Mouse (Mus musculus): ENCODE measurements around the gene Gstt2.
A peak's percentile ranks its signal among the peaks of the same experiment; 100 is the strongest.

Gstt2 gene

GRCm38 (mm10) chr10:75837248-75837759 lies at the start of gene Gstt2:
TSS of gene Gstt2 (minus strand) at chr10:75837424.
- peak; percentile 67; the same call in 1 of the 2 replicates for TF ChIP-seq GATA4 (IDR thresholded peaks at IDR 0.05; ENCODE audit: insufficient replicate concordance, low read length)

DNA sequence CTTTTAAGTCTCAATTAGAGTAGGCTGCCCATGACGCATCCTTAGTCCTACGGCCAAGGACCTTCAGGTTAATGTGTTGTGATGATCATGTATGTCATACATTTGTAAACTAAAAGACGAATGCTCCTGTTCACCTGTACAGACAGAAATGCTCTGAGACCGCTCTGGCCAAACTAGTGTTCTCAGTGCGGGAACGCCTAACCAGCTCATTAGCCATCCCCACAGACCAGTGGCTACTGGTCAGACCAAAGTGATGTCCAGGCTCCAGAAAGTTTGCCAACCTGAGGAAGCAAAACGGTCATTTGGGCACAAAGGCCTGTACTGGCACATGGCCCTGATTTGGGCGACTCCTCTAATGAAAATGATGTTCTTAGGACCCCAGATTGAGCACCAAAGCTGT lies 47.5 kb upstream of the Gstt2 start:
- TF ChIP-seq GATA4 (IDR thresholded peaks at IDR 0.05; ENCODE audit: insufficient replicate concordance, low read length): no peak

DNA sequence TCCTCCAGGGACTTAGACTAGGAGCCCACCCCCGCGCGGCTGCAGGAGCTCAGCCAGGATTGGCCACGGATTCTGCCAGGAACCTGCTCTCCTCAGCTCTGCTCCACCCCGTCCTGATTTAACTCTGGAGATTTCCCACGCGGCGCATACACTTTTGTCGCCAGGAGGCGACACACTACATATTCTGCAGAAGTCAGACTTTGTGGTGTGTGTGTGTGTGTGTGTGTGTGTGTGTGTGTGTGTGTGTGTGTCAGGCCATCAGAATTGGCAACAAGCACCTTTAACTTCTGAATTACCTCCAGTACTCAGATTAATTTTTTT lies 46.0 kb upstream of the Gstt2 start:
- TF ChIP-seq GATA4 (IDR thresholded peaks at IDR 0.05; ENCODE audit: insufficient replicate concordance, low read length): no peak

GRCm38 (mm10) chr10:75882433-75883231 lies 45.4 kb upstream of the Gstt2 start:
- no peak for TF ChIP-seq GATA4 (IDR thresholded peaks at IDR 0.05; ENCODE audit: insufficient replicate concordance, low read length)

DNA sequence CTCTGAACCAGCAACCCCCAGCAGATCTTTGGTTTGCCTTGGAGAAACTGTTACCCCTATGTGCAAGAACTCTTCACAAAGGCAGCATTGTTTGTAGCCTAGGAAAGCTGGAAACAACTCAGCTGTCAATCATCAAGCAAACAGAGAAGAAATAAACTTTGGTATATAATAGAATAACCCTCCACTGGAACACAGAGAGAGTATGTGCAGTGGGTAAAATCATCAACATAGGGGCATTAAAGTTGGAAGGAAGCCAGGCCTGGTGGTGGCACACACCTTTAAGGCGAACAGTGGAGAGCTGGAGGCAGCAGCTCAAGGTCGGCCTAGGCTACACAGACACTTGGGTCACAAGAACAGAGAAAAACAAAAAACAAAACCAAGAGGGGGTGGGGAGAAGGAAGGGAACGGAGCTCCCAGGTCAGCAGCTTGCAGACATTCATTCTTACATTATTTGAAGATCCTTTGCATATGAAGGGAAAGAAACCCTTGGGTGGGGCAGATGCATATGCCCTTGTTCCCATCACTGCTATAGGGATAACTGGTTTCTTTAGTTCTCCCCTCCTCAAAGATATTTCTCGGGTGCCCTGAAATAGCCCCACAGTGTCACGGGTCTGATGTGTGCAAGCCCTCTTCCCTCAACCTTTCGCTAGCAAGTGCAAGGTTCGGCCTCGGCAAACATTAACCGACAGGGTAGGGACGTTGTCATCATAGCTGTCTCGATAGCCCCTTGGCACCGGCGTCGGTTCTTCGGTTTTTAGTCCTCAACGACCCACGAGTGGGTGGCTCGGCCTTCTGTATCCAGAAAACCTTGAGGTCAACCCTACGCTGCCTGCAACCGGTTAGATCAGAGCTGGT lies 44.6 kb upstream of the Gstt2 start:
- no peak for TF ChIP-seq GATA4 (IDR thresholded peaks at IDR 0.05; ENCODE audit: insufficient replicate concordance, low read length)

GRCm38 (mm10) chr10:75880771-75881577 lies 43.8 kb upstream of the Gstt2 start:
- no peak for TF ChIP-seq GATA4 (IDR thresholded peaks at IDR 0.05; ENCODE audit: insufficient replicate concordance, low read length)

DNA sequence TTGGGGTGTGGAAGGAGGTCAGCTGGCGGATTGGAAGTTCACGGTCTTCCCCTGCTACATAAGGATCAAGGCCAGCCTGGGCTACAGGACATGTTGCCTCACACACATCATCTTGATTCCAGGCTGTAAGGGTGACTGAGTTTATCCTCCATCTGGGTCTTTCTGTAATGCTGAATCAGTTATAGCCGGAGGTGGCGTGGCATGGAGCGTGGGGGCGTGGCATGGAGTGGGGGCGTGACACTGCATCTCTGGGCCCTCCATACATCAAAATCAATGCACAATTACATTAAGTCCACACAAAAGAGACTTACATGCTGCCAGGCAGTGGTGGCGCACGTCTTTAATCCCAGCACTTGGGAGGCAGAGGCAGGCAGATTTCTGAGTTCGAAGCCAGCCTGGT lies 43.1 kb upstream of the Gstt2 start:
- no peak for TF ChIP-seq GATA4 (IDR thresholded peaks at IDR 0.05; ENCODE audit: insufficient replicate concordance, low read length)

- TF ChIP-seq GATA4 (IDR thresholded peaks at IDR 0.05; ENCODE audit: insufficient replicate concordance, low read length): no peak
Observed at GRCm38 (mm10) chr10:75878836-75879235, 41.6 kb upstream of the Gstt2 start.

DNA sequence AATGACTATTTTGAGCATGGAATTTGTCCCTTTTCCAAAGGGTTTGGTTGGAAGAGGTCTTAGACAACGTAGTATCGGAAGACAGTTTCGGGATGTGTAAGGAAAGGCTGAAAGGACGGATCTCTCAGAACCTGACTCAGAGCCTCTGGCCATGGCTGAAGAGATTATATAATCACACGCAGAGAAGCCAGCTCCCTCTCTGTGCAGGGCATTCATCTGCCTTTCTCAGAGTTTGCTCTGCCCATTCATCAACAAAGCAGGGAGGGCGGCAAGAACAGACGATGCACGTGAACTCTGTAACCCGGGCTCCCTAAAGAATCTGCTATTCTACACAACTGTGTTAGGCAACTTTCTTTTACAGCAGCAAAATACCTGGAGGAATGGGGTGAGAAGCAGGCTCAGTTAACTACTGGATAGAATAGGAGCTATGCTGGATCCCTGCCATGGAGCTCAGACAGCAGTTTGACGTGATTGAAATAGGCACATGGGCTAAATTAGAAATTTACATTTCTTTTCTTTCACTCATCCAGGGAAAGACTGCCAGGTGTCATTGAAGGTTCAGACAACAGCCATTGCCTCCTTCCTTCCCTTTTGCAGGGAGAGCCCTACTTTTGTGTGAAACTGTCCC lies 36.4 kb upstream of the Gstt2 start:
- TF ChIP-seq GATA4 (IDR thresholded peaks at IDR 0.05; ENCODE audit: insufficient replicate concordance, low read length): no peak

- no peak for TF ChIP-seq GATA4 (IDR thresholded peaks at IDR 0.05; ENCODE audit: insufficient replicate concordance, low read length)
Observed at GRCm38 (mm10) chr10:75872915-75873542, 35.8 kb upstream of the Gstt2 start.

DNA sequence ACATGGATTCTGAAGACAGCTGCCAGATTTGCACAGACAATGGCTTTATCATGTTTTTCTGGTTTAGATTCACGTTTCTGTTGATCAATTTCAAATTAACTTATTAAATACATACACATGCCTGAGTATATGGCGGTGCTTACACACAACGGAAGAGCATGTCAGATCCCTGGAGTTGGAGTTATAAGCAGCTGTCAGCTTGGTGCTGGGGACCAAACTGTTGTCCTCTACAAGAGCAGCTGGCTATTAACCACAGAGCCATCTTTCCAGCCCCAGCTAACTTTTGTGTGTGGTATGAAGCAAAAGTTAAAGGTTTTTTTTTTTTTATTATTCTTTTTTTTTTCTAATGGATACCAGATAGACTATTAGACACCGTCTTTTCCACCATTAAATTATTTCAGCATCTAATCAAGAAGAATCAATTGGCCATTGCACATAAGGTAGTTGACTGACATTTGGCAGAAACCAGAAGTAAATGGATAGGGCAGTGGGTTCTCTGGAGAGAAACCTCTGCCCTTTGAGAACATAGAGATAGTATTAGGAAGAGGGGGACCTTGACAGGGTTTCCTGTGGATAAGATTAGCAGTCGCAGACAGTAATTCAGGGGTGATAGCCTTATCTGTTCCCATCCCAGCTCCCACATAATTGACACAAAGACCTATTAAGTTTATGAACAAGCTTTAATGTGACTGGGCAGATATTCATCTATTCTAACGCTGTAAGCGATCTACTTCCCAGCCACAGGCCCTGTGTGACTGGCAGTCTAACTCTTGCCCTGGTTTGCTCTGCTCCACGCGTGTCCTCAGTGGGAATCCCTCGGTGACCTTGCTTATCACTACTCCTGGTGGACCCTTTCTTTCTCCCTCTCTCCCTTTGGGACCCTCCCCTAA lies 35.0 kb upstream of the Gstt2 start:
- no peak for TF ChIP-seq GATA4 (IDR thresholded peaks at IDR 0.05; ENCODE audit: insufficient replicate concordance, low read length)

GRCm38 (mm10) chr10:75861587-75861986 lies 24.4 kb upstream of the Gstt2 start:
- no peak for TF ChIP-seq GATA4 (IDR thresholded peaks at IDR 0.05; ENCODE audit: insufficient replicate concordance, low read length)

- TF ChIP-seq GATA4 (IDR thresholded peaks at IDR 0.05; ENCODE audit: insufficient replicate concordance, low read length): no peak
Observed at GRCm38 (mm10) chr10:75860746-75861145, 23.5 kb upstream of the Gstt2 start.
